Mouse (Mus musculus): ENCODE data around the gene Gm20721. TPM values are rescaled to one million over a fixed set of nuclear protein-coding genes. Genes with fewer than 3 reads are reported as not detected.
"Not testable (repeated sequence)": the region's sequence is repeated elsewhere in the genome, so short reads cannot be mapped to it uniquely, and the experiment has no call there.

Gene Gm20721
- polyA plus RNA-seq (2012; ENCODE audit: insufficient read depth, insufficient read length, low replicate concordance, missing spikeins) = not detected in 2 replicates

GRCm38 (mm10) chr2:174346612-174346998 lies at the start of gene Gm20721:
Gene Gm20721 (minus strand): TSS chr2:174346712.
- no peak within 1 kb of the TSS for H3K27ac ChIP-seq (ENCODE audit: insufficient read depth, low read depth, low read length)
- H3K4me1 ChIP-seq (ENCODE audit: control insufficient read depth, insufficient read depth, low read length) = peaks cover 17% of the 10 kb centered on the region
- WGBS = 94% methylated on average over 5 of the region's 5 CpGs
- no peak within 1 kb of the TSS for H3K4me3 ChIP-seq (ENCODE audit: insufficient read depth, low read depth, low read length)
- TF ChIP-seq POLR2A (IDR thresholded peaks at IDR 0.05; ENCODE audit: insufficient read depth, low read depth, low read length) (no peak), CTCF (IDR thresholded peaks at IDR 0.05; ENCODE audit: insufficient read depth, low read depth, low read length) (no peak)

GRCm38 (mm10) chr2:174393383-174393782 lies 46.9 kb upstream of the Gm20721 start:
- WGBS = 84% methylated on average over 5 of the region's 5 CpGs
- Histone ChIP-seq H3K4me1 (ENCODE audit: control insufficient read depth, insufficient read depth, low read length) (no peaks in the 10 kb centered on the region), H3K4me3 (ENCODE audit: insufficient read depth, low read depth, low read length) (no peak overlapping the region), H3K27ac (ENCODE audit: insufficient read depth, low read depth, low read length) (no peak overlapping the region)
- TF ChIP-seq CTCF (IDR thresholded peaks at IDR 0.05; ENCODE audit: insufficient read depth, low read depth, low read length) = no peak
- TF ChIP-seq POLR2A (IDR thresholded peaks at IDR 0.05; ENCODE audit: insufficient read depth, low read depth, low read length) = no peak

- H3K4me3 ChIP-seq (ENCODE audit: insufficient read depth, low read depth, low read length) = no peak overlapping the region
- H3K27ac ChIP-seq (ENCODE audit: insufficient read depth, low read depth, low read length) = no peak overlapping the region
- no peaks in the 10 kb centered on the region for H3K4me1 ChIP-seq (ENCODE audit: control insufficient read depth, insufficient read depth, low read length)
- TF ChIP-seq POLR2A (IDR thresholded peaks at IDR 0.05; ENCODE audit: insufficient read depth, low read depth, low read length) (no peak), CTCF (IDR thresholded peaks at IDR 0.05; ENCODE audit: insufficient read depth, low read depth, low read length) (no peak)
- WGBS = 49% methylated on average over 9 of the region's 9 CpGs
Measured at GRCm38 (mm10) chr2:174392554-174392953, 46.0 kb upstream of the Gm20721 start.

GRCm38 (mm10) chr2:174391936-174392335 lies 45.4 kb upstream of the Gm20721 start:
- TF ChIP-seq CTCF (IDR thresholded peaks at IDR 0.05; ENCODE audit: insufficient read depth, low read depth, low read length) (no peak), POLR2A (IDR thresholded peaks at IDR 0.05; ENCODE audit: insufficient read depth, low read depth, low read length) (no peak)
- H3K4me1 ChIP-seq (ENCODE audit: control insufficient read depth, insufficient read depth, low read length) = no peaks in the 10 kb centered on the region
- WGBS = 87% methylated on average over 3 of the region's 3 CpGs
- no peak overlapping the region for H3K4me3 ChIP-seq (ENCODE audit: insufficient read depth, low read depth, low read length)
- no peak overlapping the region for H3K27ac ChIP-seq (ENCODE audit: insufficient read depth, low read depth, low read length)

GRCm38 (mm10) chr2:174381021-174381420 lies 34.5 kb upstream of the Gm20721 start:
- TF ChIP-seq POLR2A (IDR thresholded peaks at IDR 0.05; ENCODE audit: insufficient read depth, low read depth, low read length) = no peak
- no peak for TF ChIP-seq CTCF (IDR thresholded peaks at IDR 0.05; ENCODE audit: insufficient read depth, low read depth, low read length)
- no peak overlapping the region for H3K27ac ChIP-seq (ENCODE audit: insufficient read depth, low read depth, low read length)
- WGBS = 93% methylated on average over 9 of the region's 9 CpGs
- no peaks in the 10 kb centered on the region for H3K4me1 ChIP-seq (ENCODE audit: control insufficient read depth, insufficient read depth, low read length)
- H3K4me3 ChIP-seq (ENCODE audit: insufficient read depth, low read depth, low read length) = no peak overlapping the region

- Histone ChIP-seq H3K27ac (ENCODE audit: insufficient read depth, low read depth, low read length) (no peak overlapping the region), H3K4me1 (ENCODE audit: control insufficient read depth, insufficient read depth, low read length) (no peaks in the 10 kb centered on the region), H3K4me3 (ENCODE audit: insufficient read depth, low read depth, low read length) (no peak overlapping the region)
- 88% methylated on average over 10 of the region's 10 CpGs for WGBS
- no peak for TF ChIP-seq POLR2A (IDR thresholded peaks at IDR 0.05; ENCODE audit: insufficient read depth, low read depth, low read length)
- TF ChIP-seq CTCF (IDR thresholded peaks at IDR 0.05; ENCODE audit: insufficient read depth, low read depth, low read length) = no peak
Measured at GRCm38 (mm10) chr2:174366571-174366970, 20.1 kb upstream of the Gm20721 start.

GRCm38 (mm10) chr2:174359656-174360055 lies 13.1 kb upstream of the Gm20721 start:
- no peaks in the 10 kb centered on the region for H3K4me1 ChIP-seq (ENCODE audit: control insufficient read depth, insufficient read depth, low read length)
- no peak overlapping the region for H3K4me3 ChIP-seq (ENCODE audit: insufficient read depth, low read depth, low read length)
- no peak overlapping the region for H3K27ac ChIP-seq (ENCODE audit: insufficient read depth, low read depth, low read length)
- 82% methylated on average over 4 of the region's 4 CpGs for whole genome bisulfite sequencing
- TF ChIP-seq POLR2A (IDR thresholded peaks at IDR 0.05; ENCODE audit: insufficient read depth, low read depth, low read length) (no peak), CTCF (IDR thresholded peaks at IDR 0.05; ENCODE audit: insufficient read depth, low read depth, low read length) (no peak)

- TF ChIP-seq POLR2A (IDR thresholded peaks at IDR 0.05; ENCODE audit: insufficient read depth, low read depth, low read length) (no peak), CTCF (IDR thresholded peaks at IDR 0.05; ENCODE audit: insufficient read depth, low read depth, low read length) (no peak)
- H3K27ac ChIP-seq (ENCODE audit: insufficient read depth, low read depth, low read length) = no peak overlapping the region
- WGBS = 91% methylated on average over 4 of the region's 4 CpGs
- H3K4me1 ChIP-seq (ENCODE audit: control insufficient read depth, insufficient read depth, low read length) = no peaks in the 10 kb centered on the region
- H3K4me3 ChIP-seq (ENCODE audit: insufficient read depth, low read depth, low read length) = no peak overlapping the region
Measured at GRCm38 (mm10) chr2:174358516-174358915, 12.0 kb upstream of the Gm20721 start.

GRCm38 (mm10) chr2:174346999-174347668 lies 622 bp upstream of the Gm20721 start:
- WGBS = 95% methylated on average over 2 of the region's 2 CpGs
- H3K4me3 ChIP-seq (ENCODE audit: insufficient read depth, low read depth, low read length); H3K27ac ChIP-seq (ENCODE audit: insufficient read depth, low read depth, low read length): not testable (repeated sequence)
- H3K4me1 ChIP-seq (ENCODE audit: control insufficient read depth, insufficient read depth, low read length) = peaks cover 14% of the 10 kb centered on the region
